Mouse (Mus musculus): ENCODE data around the gene Tmigd1. TPM values are rescaled to one million over a fixed set of nuclear protein-coding genes. Genes with fewer than 3 reads are reported as not detected.

Gene Tmigd1
- polyA plus RNA-seq, 1 experiment, result 0.11 TPM

DNA sequence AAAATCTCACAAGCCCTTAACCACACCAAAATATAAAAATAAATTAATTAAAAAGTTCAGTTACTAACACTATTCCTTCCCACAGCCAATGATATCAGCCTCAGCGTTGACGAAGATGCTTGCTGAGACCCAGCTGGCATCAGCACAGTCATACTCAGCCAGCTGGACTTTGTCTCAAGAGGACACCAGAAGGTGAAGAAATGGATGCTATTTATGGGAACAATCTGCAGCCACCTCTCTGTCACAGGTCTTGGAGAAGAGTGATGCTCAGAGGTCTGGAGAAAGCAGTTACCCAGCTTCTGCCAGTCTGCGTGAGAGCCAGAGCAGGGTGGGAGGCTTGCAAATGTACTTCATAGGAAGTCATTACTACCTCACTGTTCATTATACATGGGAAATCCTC lies 40.8 kb upstream of the Tmigd1 start:
- Histone ChIP-seq H3K27ac (ENCODE audit: control insufficient read depth, insufficient read depth, low read length) (no peak overlapping the region), H3K27me3 (ENCODE audit: control insufficient read depth, insufficient read depth, low read length) (no peaks in the 10 kb centered on the region), H3K36me3 (ENCODE audit: control insufficient read depth, insufficient read depth, low read length) (no peaks in the 10 kb centered on the region), H3K4me1 (replicated peaks; ENCODE audit: control insufficient read depth, insufficient read depth, low read length) (no peaks in the 10 kb centered on the region), H3K4me3 (ENCODE audit: control insufficient read depth, insufficient read depth, low read length) (no peak overlapping the region)
- whole genome bisulfite sequencing, result 94% methylated on average over 3 of the region's 3 CpGs
- no peak for TF ChIP-seq POLR2A (IDR thresholded peaks at IDR 0.05; ENCODE audit: control insufficient read depth, extremely low read depth, insufficient read depth, low read length, poor library complexity)
- no peak for TF ChIP-seq CTCF (IDR thresholded peaks at IDR 0.05; ENCODE audit: borderline replicate concordance, control insufficient read depth, extremely low read depth, insufficient read depth, low read length, poor library complexity)
- no peak for DNase-seq

DNA sequence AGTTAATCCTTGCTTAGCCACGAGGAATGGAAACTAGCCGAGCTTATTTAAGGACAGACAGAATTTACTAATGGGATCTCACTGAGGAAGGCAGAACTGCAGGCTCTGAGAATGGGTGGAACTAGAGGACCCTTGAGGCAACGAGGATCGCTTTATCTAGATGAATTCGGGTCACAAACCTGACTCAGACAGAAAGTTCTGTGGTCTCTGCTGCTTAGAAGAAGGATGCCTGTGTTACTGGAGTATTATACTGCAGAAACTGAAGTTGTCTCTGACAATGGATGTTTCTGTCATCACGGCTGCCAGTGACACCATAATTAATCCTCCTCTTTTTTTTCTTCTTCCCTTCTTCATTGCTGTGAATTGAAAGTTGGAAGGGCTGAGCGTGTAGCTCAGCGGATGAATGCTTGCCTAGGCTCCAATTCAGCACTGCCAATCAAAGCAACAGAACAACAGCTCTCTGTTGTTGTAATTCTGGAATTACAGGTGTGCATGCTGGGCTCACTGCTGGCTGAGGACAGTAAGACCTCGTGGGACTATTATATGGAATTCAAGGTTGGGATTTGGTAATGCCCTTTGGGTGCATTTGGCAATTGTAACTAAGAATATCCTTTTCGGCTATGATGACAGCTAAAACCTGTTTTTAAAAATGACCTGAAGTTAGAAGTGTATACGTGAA lies 29.3 kb upstream of the Tmigd1 start:
- no peak overlapping the region for H3K4me3 ChIP-seq (ENCODE audit: control insufficient read depth, insufficient read depth, low read length)
- DNase-seq, result no peak
- no peaks in the 10 kb centered on the region for H3K36me3 ChIP-seq (ENCODE audit: control insufficient read depth, insufficient read depth, low read length)
- no peak overlapping the region for H3K27ac ChIP-seq (ENCODE audit: control insufficient read depth, insufficient read depth, low read length)
- H3K27me3 ChIP-seq (ENCODE audit: control insufficient read depth, insufficient read depth, low read length), result no peaks in the 10 kb centered on the region
- 86% methylated on average over 11 of the region's 11 CpGs for WGBS
- no peaks in the 10 kb centered on the region for H3K4me1 ChIP-seq (replicated peaks; ENCODE audit: control insufficient read depth, insufficient read depth, low read length)
- TF ChIP-seq POLR2A (IDR thresholded peaks at IDR 0.05; ENCODE audit: control insufficient read depth, extremely low read depth, insufficient read depth, low read length, poor library complexity), result no peak
- TF ChIP-seq CTCF (IDR thresholded peaks at IDR 0.05; ENCODE audit: borderline replicate concordance, control insufficient read depth, extremely low read depth, insufficient read depth, low read length, poor library complexity), result no peak

DNA sequence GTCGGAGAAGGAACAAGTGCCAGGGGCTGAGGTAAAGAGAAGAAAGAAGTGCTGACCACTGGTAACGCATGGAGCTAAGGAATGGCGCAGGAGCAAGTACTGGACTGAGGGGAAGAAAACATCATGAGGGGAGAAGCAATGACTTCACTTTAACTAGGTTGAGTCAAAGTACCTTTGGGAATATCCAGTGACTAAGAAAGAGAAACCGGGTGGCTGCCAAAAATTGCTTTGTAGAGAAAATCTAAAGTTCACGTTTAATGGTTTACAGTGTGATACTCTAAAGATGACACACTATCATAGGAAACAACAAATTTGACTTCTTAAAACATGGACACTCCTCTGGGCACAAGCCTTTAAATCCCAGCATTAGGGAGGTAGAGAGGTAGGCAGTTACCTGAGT lies 28.1 kb upstream of the Tmigd1 start:
- DNase-seq, result no peak
- Histone ChIP-seq H3K4me1 (replicated peaks; ENCODE audit: control insufficient read depth, insufficient read depth, low read length) (no peaks in the 10 kb centered on the region), H3K27ac (ENCODE audit: control insufficient read depth, insufficient read depth, low read length) (no peak overlapping the region), H3K27me3 (ENCODE audit: control insufficient read depth, insufficient read depth, low read length) (no peaks in the 10 kb centered on the region), H3K4me3 (ENCODE audit: control insufficient read depth, insufficient read depth, low read length) (no peak overlapping the region), H3K36me3 (ENCODE audit: control insufficient read depth, insufficient read depth, low read length) (no peaks in the 10 kb centered on the region)
- 95% methylated on average over 5 of the region's 5 CpGs for WGBS
- TF ChIP-seq CTCF (IDR thresholded peaks at IDR 0.05; ENCODE audit: borderline replicate concordance, control insufficient read depth, extremely low read depth, insufficient read depth, low read length, poor library complexity) (no peak), POLR2A (IDR thresholded peaks at IDR 0.05; ENCODE audit: control insufficient read depth, extremely low read depth, insufficient read depth, low read length, poor library complexity) (no peak)

DNA sequence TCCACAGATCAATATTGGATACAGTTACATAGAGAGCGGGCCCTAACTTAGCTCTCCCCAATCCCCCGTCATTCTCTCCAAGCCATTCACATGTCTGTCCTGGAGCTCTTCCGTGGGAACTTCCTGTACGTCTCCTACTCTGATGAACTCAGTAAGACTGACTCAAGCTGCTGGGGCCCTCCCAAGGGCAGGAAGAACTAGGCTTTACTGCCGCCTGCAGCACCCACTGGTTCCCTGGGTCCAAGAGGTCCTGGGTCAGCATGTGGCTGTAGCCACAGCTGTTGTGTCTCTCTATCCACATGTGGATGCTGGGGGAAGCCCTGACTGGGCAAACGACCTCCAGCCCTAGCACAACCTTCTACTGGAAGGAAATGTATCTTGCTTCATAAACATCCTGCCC lies 27.2 kb upstream of the Tmigd1 start:
- no peak overlapping the region for H3K4me3 ChIP-seq (ENCODE audit: control insufficient read depth, insufficient read depth, low read length)
- 73% methylated on average over 6 of the region's 6 CpGs for whole genome bisulfite sequencing
- H3K36me3 ChIP-seq (ENCODE audit: control insufficient read depth, insufficient read depth, low read length), result no peaks in the 10 kb centered on the region
- TF ChIP-seq POLR2A (IDR thresholded peaks at IDR 0.05; ENCODE audit: control insufficient read depth, extremely low read depth, insufficient read depth, low read length, poor library complexity) (no peak), CTCF (IDR thresholded peaks at IDR 0.05; ENCODE audit: borderline replicate concordance, control insufficient read depth, extremely low read depth, insufficient read depth, low read length, poor library complexity) (no peak)
- no peaks in the 10 kb centered on the region for H3K27me3 ChIP-seq (ENCODE audit: control insufficient read depth, insufficient read depth, low read length)
- no peaks in the 10 kb centered on the region for H3K4me1 ChIP-seq (replicated peaks; ENCODE audit: control insufficient read depth, insufficient read depth, low read length)
- no peak for DNase-seq
- no peak overlapping the region for H3K27ac ChIP-seq (ENCODE audit: control insufficient read depth, insufficient read depth, low read length)

DNA sequence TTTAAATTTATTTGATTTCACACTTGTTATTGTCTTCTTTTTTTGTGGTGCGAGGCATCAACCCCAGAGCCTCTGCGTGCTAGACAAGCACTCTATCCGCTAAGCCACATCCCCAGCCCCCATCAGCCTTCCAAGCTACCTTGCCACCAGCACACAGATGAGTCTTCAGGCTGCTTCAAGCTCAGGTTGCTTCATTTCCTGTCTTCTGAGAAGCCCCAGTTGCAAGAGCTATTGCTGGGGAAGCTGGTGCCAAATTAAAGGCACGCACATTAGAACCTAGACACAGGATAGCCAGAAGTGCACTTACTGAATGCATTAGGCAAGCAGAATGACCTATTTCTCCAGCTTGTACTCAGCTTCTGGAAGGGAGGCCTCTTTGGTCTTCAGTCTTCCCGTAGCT lies 22.1 kb upstream of the Tmigd1 start:
- no peaks in the 10 kb centered on the region for H3K27me3 ChIP-seq (ENCODE audit: control insufficient read depth, insufficient read depth, low read length)
- no peaks in the 10 kb centered on the region for H3K4me1 ChIP-seq (replicated peaks; ENCODE audit: control insufficient read depth, insufficient read depth, low read length)
- H3K4me3 ChIP-seq (ENCODE audit: control insufficient read depth, insufficient read depth, low read length), result no peak overlapping the region
- DNase-seq, result peak; percentile 44
- 20% methylated on average over 5 of the region's 5 CpGs for WGBS
- no peak for TF ChIP-seq POLR2A (IDR thresholded peaks at IDR 0.05; ENCODE audit: control insufficient read depth, extremely low read depth, insufficient read depth, low read length, poor library complexity)
- TF ChIP-seq CTCF (IDR thresholded peaks at IDR 0.05; ENCODE audit: borderline replicate concordance, control insufficient read depth, extremely low read depth, insufficient read depth, low read length, poor library complexity), result no peak
- H3K27ac ChIP-seq (ENCODE audit: control insufficient read depth, insufficient read depth, low read length), result no peak overlapping the region
- H3K36me3 ChIP-seq (ENCODE audit: control insufficient read depth, insufficient read depth, low read length), result no peaks in the 10 kb centered on the region

DNA sequence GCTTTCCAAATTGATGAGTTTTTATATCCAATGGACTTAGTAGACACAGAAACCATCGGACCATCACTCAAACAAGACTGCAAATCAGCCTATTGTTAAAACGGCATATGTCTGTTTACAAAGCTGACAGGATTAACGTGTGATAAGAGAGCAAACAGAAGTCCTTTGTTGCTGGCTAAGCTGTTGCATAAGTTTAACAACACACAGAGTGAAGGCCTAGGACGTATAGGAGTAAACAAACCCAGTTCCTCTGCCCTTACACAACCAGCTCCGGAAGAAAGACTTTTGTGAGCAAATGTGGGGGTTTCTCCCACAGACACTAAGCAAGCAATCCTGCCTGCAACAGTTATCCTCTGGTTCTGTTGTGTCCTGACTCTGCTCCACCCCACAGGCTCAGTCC lies 17.5 kb upstream of the Tmigd1 start:
- 92% methylated on average over 5 of the region's 5 CpGs for WGBS
- Histone ChIP-seq H3K27ac (ENCODE audit: control insufficient read depth, insufficient read depth, low read length) (no peak overlapping the region), H3K36me3 (ENCODE audit: control insufficient read depth, insufficient read depth, low read length) (no peaks in the 10 kb centered on the region), H3K27me3 (ENCODE audit: control insufficient read depth, insufficient read depth, low read length) (no peaks in the 10 kb centered on the region), H3K4me1 (replicated peaks; ENCODE audit: control insufficient read depth, insufficient read depth, low read length) (no peaks in the 10 kb centered on the region), H3K4me3 (ENCODE audit: control insufficient read depth, insufficient read depth, low read length) (no peak overlapping the region)
- DNase-seq, result no peak
- TF ChIP-seq POLR2A (IDR thresholded peaks at IDR 0.05; ENCODE audit: control insufficient read depth, extremely low read depth, insufficient read depth, low read length, poor library complexity) (no peak), CTCF (IDR thresholded peaks at IDR 0.05; ENCODE audit: borderline replicate concordance, control insufficient read depth, extremely low read depth, insufficient read depth, low read length, poor library complexity) (no peak)

Data from thymus, adult 2 months (tissue).